Comparison of ENCODE assay signal across 19 mouse cellular contexts in genomic region chr19:50491121-50491520, GRCm38 (mm10).
"Had no signal": no experiment of that assay in that cellular context is flagged by ENCODE, and none has a peak within 500 bp of the region (broad histone marks: within the 10 kb centered on the region; RNA-seq: fewer than 3 reads in every experiment).

No protein-coding gene starts in this region.

- H3K4me2 ChIP-seq: limb, embryonic 13.5 days; liver, embryonic 12.5 days; liver, embryonic 15.5 days; lung, embryonic 15.5 days; midbrain, embryonic 13.5 days had no signal

- H3K27me3 ChIP-seq: liver, embryonic 12.5 days; liver, embryonic 15.5 days; lung, embryonic 15.5 days; midbrain, embryonic 13.5 days had no signal

- ATAC-seq: liver, embryonic 12.5 days; midbrain, embryonic 13.5 days had no signal

- H3K9ac ChIP-seq: limb, embryonic 13.5 days; liver, embryonic 12.5 days; liver, embryonic 15.5 days; lung, embryonic 15.5 days; midbrain, embryonic 13.5 days had no signal

- H3K4me3 ChIP-seq: layer of hippocampus, adult 2 months; limb, embryonic 10.5 days; limb, embryonic 13.5 days; liver, embryonic 12.5 days; liver, embryonic 15.5 days; lung, embryonic 15.5 days; midbrain, embryonic 13.5 days had no signal

- DNase-seq: kidney, adult 2 months; kidney, postnatal 25 days; layer of hippocampus, adult 9-11 months; liver; lung, adult 18-20 months; lung, postnatal 14 days; lung, postnatal 4 days; thymus, adult 2 months; thymus, postnatal 14 days; thymus, postnatal 4 days had no signal

- H3K4me1 ChIP-seq: limb, embryonic 10.5 days; liver, embryonic 12.5 days; liver, embryonic 15.5 days; lung, embryonic 15.5 days had no signal

- H3K36me3 ChIP-seq: limb, embryonic 10.5 days; limb, embryonic 13.5 days; liver, embryonic 12.5 days; liver, embryonic 15.5 days; lung, embryonic 15.5 days; midbrain, embryonic 13.5 days had no signal

- H3K9me3 ChIP-seq: limb, embryonic 10.5 days; limb, embryonic 13.5 days; liver, embryonic 15.5 days; lung, embryonic 15.5 days; midbrain, embryonic 13.5 days had no signal

- H3K27ac ChIP-seq: kidney, postnatal 0 days; layer of hippocampus, adult 2 months; limb, embryonic 10.5 days; limb, embryonic 13.5 days; liver, embryonic 12.5 days; liver, embryonic 15.5 days; lung, embryonic 15.5 days; stomach, postnatal 0 days had no signal
